23 mouse cellular contexts compared by ENCODE assay signal in the genomic region with DNA sequence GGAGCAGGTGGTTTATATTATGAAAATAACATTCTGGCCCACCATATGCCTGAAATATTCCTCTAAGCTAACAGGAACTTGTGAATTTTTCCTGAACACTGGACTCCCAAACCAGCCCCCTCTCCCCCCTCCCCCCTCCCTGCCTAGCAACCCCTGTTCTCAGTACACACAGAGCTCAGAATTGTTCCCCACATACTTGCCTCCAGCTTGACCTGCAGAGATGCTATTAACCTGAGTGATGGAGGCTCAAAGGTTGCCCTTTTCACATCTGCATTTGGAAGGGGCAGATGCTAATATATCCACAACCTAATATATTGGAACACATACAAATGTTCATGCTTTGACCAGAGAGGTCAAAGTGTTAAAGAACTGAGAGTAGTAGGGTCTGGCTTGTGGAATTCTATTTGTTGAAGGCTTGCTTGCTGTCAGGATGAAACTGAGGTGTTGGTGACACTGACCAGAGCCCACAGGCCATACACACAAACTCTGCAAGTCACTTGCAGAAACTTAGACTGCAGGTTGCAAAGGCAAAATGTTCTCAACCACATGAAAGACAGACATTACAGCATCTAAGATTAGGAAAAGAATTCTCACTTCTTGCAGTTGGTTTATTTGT. TPM values are rescaled to one million over a fixed set of nuclear protein-coding genes. Genes with fewer than 3 reads are reported as not detected.
DNase-seq lines count a peak whose midpoint lies in the region; ATAC-seq and TF ChIP-seq lines count a peak whose summit lies in the region.
"Had no signal": no experiment of that assay in that cellular context is flagged by ENCODE, and none has a peak within 500 bp of the region (broad histone marks: within the 10 kb centered on the region; RNA-seq: fewer than 3 reads in every experiment).

No protein-coding gene starts in this region.

- no peak overlapping the region for H3K4me2 ChIP-seq in forebrain, embryonic 15.5 days (replicated peaks)
- H3K4me2 ChIP-seq in forebrain, postnatal 0 days (ENCODE audit: low read depth) = no peak overlapping the region
- no peak overlapping the region for H3K4me2 ChIP-seq in heart, postnatal 0 days (ENCODE audit: low read depth, low read length)
- H3K4me2 ChIP-seq: limb, embryonic 15.5 days; liver, embryonic 15.5 days had no signal

- no peak overlapping the region for H3K4me3 ChIP-seq in forebrain, embryonic 15.5 days
- H3K4me3 ChIP-seq in forebrain, postnatal 0 days (ENCODE audit: low read depth, low read length) = no peak overlapping the region
- no peak overlapping the region for H3K4me3 ChIP-seq in heart, postnatal 0 days (ENCODE audit: low read depth, low read length)
- H3K4me3 ChIP-seq in limb, embryonic 10.5 days = no peak overlapping the region
- H3K4me3 ChIP-seq: hindbrain, embryonic 10.5 days; limb, embryonic 15.5 days; liver, embryonic 15.5 days had no signal

- H3K9ac ChIP-seq in forebrain, embryonic 15.5 days (replicated peaks) = no peak overlapping the region
- H3K9ac ChIP-seq in forebrain, postnatal 0 days = no peak overlapping the region
- no peak overlapping the region for H3K9ac ChIP-seq in heart, postnatal 0 days (replicated peaks; ENCODE audit: low read depth, low read length)
- H3K9ac ChIP-seq: limb, embryonic 15.5 days; liver, embryonic 15.5 days had no signal

- H3K4me1 ChIP-seq in forebrain, embryonic 15.5 days = peaks cover 9% of the 10 kb centered on the region
- 0 out of 2 replicates have a peak, but pooled peaks cover under 1% of the 10 kb centered on the region for H3K4me1 ChIP-seq in forebrain, postnatal 0 days (ENCODE audit: insufficient read depth)
- H3K4me1 ChIP-seq in heart, postnatal 0 days (ENCODE audit: control insufficient read depth, insufficient read depth) = no peaks in the 10 kb centered on the region
- H3K4me1 ChIP-seq in limb, embryonic 10.5 days = peaks cover 49% of the 10 kb centered on the region
- H3K4me1 ChIP-seq: liver, embryonic 15.5 days had no signal

- H3K9me3 ChIP-seq in forebrain, embryonic 15.5 days = no peaks in the 10 kb centered on the region
- H3K9me3 ChIP-seq in forebrain, postnatal 0 days (ENCODE audit: low read length) = no peaks in the 10 kb centered on the region
- H3K9me3 ChIP-seq in heart, postnatal 0 days (replicated peaks; ENCODE audit: control insufficient read depth, low read length) = no peaks in the 10 kb centered on the region
- no peaks in the 10 kb centered on the region for H3K9me3 ChIP-seq in limb, embryonic 10.5 days (replicated peaks)
- H3K9me3 ChIP-seq: hindbrain, embryonic 10.5 days; limb, embryonic 15.5 days; liver, embryonic 15.5 days had no signal

- no peak for TF ChIP-seq EP300 in heart, postnatal 0 days (IDR thresholded peaks at IDR 0.05; ENCODE audit: low read depth)

- no peaks in the 10 kb centered on the region for H3K36me3 ChIP-seq in forebrain, embryonic 15.5 days
- H3K36me3 ChIP-seq in forebrain, postnatal 0 days (ENCODE audit: insufficient read depth) = no peaks in the 10 kb centered on the region
- H3K36me3 ChIP-seq in heart, postnatal 0 days (replicated peaks; ENCODE audit: control insufficient read depth, insufficient read depth, low read length) = no peaks in the 10 kb centered on the region
- peaks cover 12% of the 10 kb centered on the region for H3K36me3 ChIP-seq in limb, embryonic 10.5 days
- H3K36me3 ChIP-seq: limb, embryonic 15.5 days; liver, embryonic 15.5 days had no signal

- H3K27ac ChIP-seq in forebrain, embryonic 15.5 days (replicated peaks) = 0 out of 2 replicates have a peak overlapping the region, but pooled peaks have one; percentile 19
- H3K27ac ChIP-seq in forebrain, postnatal 0 days (ENCODE audit: low read depth, low read length) = no peak overlapping the region
- H3K27ac ChIP-seq in heart, postnatal 0 days (ENCODE audit: low read depth) = no peak overlapping the region
- peak overlapping the region; percentile 77 for H3K27ac ChIP-seq in limb, embryonic 10.5 days
- H3K27ac ChIP-seq: hindbrain, embryonic 10.5 days; hindbrain, postnatal 0 days; limb, embryonic 15.5 days; liver, embryonic 15.5 days had no signal

- no peaks in the 10 kb centered on the region for H3K27me3 ChIP-seq in forebrain, embryonic 15.5 days
- H3K27me3 ChIP-seq in forebrain, postnatal 0 days (ENCODE audit: insufficient read depth, low read length) = no peaks in the 10 kb centered on the region
- H3K27me3 ChIP-seq in heart, postnatal 0 days (ENCODE audit: control insufficient read depth, insufficient read depth, low read length) = no peaks in the 10 kb centered on the region
- no peaks in the 10 kb centered on the region for H3K27me3 ChIP-seq in limb, embryonic 10.5 days (ENCODE audit: low read depth, poor library complexity, severe bottlenecking)
- H3K27me3 ChIP-seq: limb, embryonic 15.5 days; liver, embryonic 15.5 days had no signal

- DNase-seq in forebrain, postnatal 0 days = no peak
- DNase-seq in heart, postnatal 0 days (ENCODE audit: low spot score) = no peak
- no peak for DNase-seq in heart, postnatal 14 days
- DNase-seq in limb, embryonic 10.5 days (ENCODE audit: low spot score) = peak; percentile 87
- DNase-seq in urinary bladder, postnatal 10 days (ENCODE audit: low spot score) = no peak
- no peak for DNase-seq in ovary, postnatal 10 days (ENCODE audit: low spot score)
- no peak for DNase-seq in adrenal gland, adult 18-20 months (ENCODE audit: low spot score in 2 of 2)
- DNase-seq: adrenal gland, postnatal 14 days; cerebellum, adult 11 months; cerebellum, postnatal 14 days; kidney, adult 11 months; lung, postnatal 10 days; retina, postnatal 1 day had no signal

- no peak for TF ChIP-seq CTCF in forebrain, postnatal 0 days (IDR thresholded peaks at IDR 0.05; ENCODE audit: low read depth)
- TF ChIP-seq CTCF in heart, postnatal 0 days (IDR thresholded peaks at IDR 0.05; ENCODE audit: low read depth) = no peak

- intact Hi-C loops in heart, postnatal 14 days (cut with DNase I) = no loop called here

- ATAC-seq in forebrain, embryonic 15.5 days (replicated peaks) = no peak
- no peak for ATAC-seq in forebrain, postnatal 0 days
- peak; percentile 44; the same call in 1 of the 2 replicates for ATAC-seq in heart, postnatal 0 days (ENCODE audit: insufficient read depth, low read depth)
- ATAC-seq: forebrain, embryonic 16.5 days; hindbrain, postnatal 0 days; midbrain, embryonic 16.5 days; Patski had no signal

RNA-seq across cellular contexts. Expression of a gene that starts 36.2 kb away (rescaled TPM):
- 34.1 and 39.5 TPM in 2 replicates for polyA plus RNA-seq in forebrain, embryonic 15.5 days (2015; fragmentation: Nextera tagmentation; extraction: Ambion mirVana)
- total RNA-seq in forebrain, postnatal 0 days (2014; rRNA removed) = 27.5 and 45.4 TPM in 2 replicates
- polyA plus RNA-seq in forebrain, postnatal 0 days (2015; fragmentation: Nextera tagmentation; extraction: Ambion mirVana) = 25.1 and 33.0 TPM in 2 replicates
- total RNA-seq in heart, postnatal 0 days (2014; rRNA removed; ENCODE audit: low replicate concordance) = 2.1 and 2.5 TPM in 2 replicates
- 6.9 and 8.3 TPM in 2 replicates for polyA plus RNA-seq in heart, postnatal 0 days (2015; fragmentation: Nextera tagmentation; extraction: Ambion mirVana)
- 1 to 10 TPM; 6.5 to 6.9 TPM for total RNA-seq in heart, postnatal 14 days (2021)
- 216 and 262 TPM in 2 replicates for polyA plus RNA-seq in limb, embryonic 10.5 days (2016; fragmentation: Nextera tagmentation; extraction: Ambion mirVana)
- total RNA-seq in adrenal gland, adult 18-20 months (2021) = 1 to 10 TPM; 6.9 to 8.2 TPM
- total RNA-seq: megakaryocyte progenitor cell, adult 5-6 weeks; neutrophil, adult 5-6 weeks had no signal
- polyA plus RNA-seq: Patski had no signal

Comparison
In these comparisons a context has a peak if more than half of its experiments do, and no peak if none do; other contexts are left out.
1. H3K27ac ChIP-seq: peak in forebrain, embryonic 15.5 days (single experiment) and limb, embryonic 10.5 days (single experiment); none in forebrain, postnatal 0 days (single experiment) and heart, postnatal 0 days (single experiment).